Mouse (Mus musculus) layer of hippocampus, adult 18-20 months (tissue): Measurements from ENCODE around the gene Msln. TPM values are rescaled to one million over a fixed set of nuclear protein-coding genes. Genes with fewer than 3 reads are reported as not detected.

Experiments used
- DNase-seq, 2 experiments: peaks; one replicate each; pipeline ENCODE4 v3.0.0; 2022; ENCODE audit warnings: low spot score in 2 of 2
- long read RNA-seq: library from polyadenylated mRNA; stranded (forward); transcript quantifications from one replicate; pipeline ENCODE4 v2.0.0, GENCODE M21; 2021
- total RNA-seq, 2 experiments: library from RNA; stranded (reverse); gene quantifications; 2 replicates each; pipeline ENCODE4 v1.2.3; 2021

The Msln gene
- total RNA-seq = 1 to 10 TPM in 1 of 2 experiments, under 1 TPM in 1; 0.46 to 1.2 TPM
- long read RNA-seq = 0 reads

- no peak for DNase-seq
Observed at GRCm38 (mm10) chr17:25754241-25754640, at the start of gene Msln. Gene Msln (minus strand): TSS chr17:25754378.

- DNase-seq = peak; percentile 90 to 92
Observed at GRCm38 (mm10) chr17:25802825-25803517, 48.8 kb upstream of the Msln start.

- peak in 1 of 2 experiments; percentile 87 for DNase-seq
Observed at GRCm38 (mm10) chr17:25801029-25801428, 46.9 kb upstream of the Msln start.

GRCm38 (mm10) chr17:25796951-25797369 is 42.8 kb upstream of the Msln start, which contains the start of gene Metrn:
Gene Metrn (minus strand): TSS chr17:25797136.
- peak; percentile 67 for DNase-seq

- no peak for DNase-seq
Observed at GRCm38 (mm10) chr17:25796211-25796771, 42.1 kb upstream of the Msln start.

- peak in 1 of 2 experiments; percentile 72 for DNase-seq
Observed at GRCm38 (mm10) chr17:25795609-25796092, 41.5 kb upstream of the Msln start, which contains the start of gene AC134908.4. Gene AC134908.4 (minus strand): TSS chr17:25795659.

GRCm38 (mm10) chr17:25794998-25795397 is 40.8 kb upstream of the Msln start:
- no peak for DNase-seq

GRCm38 (mm10) chr17:25794197-25794596 is 40.0 kb upstream of the Msln start:
- DNase-seq = no peak

- DNase-seq = peak in 1 of 2 experiments; percentile 70
Observed at GRCm38 (mm10) chr17:25792615-25793014, 38.4 kb upstream of the Msln start, which contains the start of gene Fam173a. Gene Fam173a (minus strand): TSS chr17:25792901.

GRCm38 (mm10) chr17:25791843-25792527 is 37.8 kb upstream of the Msln start:
- DNase-seq = peak; percentile 72 to 83

- DNase-seq = no peak
Observed at GRCm38 (mm10) chr17:25791320-25791842, 37.2 kb upstream of the Msln start.

- DNase-seq = no peak
Observed at GRCm38 (mm10) chr17:25786781-25787504, 32.8 kb upstream of the Msln start.

GRCm38 (mm10) chr17:25786280-25786679 is 32.1 kb upstream of the Msln start, which contains the start of gene Ccdc78:
Gene Ccdc78 (plus strand): TSS chr17:25786580.
- no peak for DNase-seq

- peak; percentile 92 to 98 for DNase-seq
Observed at GRCm38 (mm10) chr17:25785281-25785745, 31.1 kb upstream of the Msln start, which contains the start of gene Haghl. Gene Haghl (minus strand): TSS chr17:25785673.

GRCm38 (mm10) chr17:25783861-25784574 is 29.8 kb upstream of the Msln start:
- DNase-seq = no peak

GRCm38 (mm10) chr17:25783086-25783485 is 28.9 kb upstream of the Msln start:
- no peak for DNase-seq

GRCm38 (mm10) chr17:25781339-25781738 is 27.2 kb upstream of the Msln start:
- DNase-seq = no peak

- no peak for DNase-seq
Observed at GRCm38 (mm10) chr17:25777948-25778347, 23.8 kb upstream of the Msln start.

GRCm38 (mm10) chr17:25775318-25776062 is 21.3 kb upstream of the Msln start:
- DNase-seq = no peak
